Mouse (Mus musculus) bone marrow, adult 2 months (tissue): ENCODE results near the gene Wdtc1.

Experiments used
- CTCF ChIP-seq: fragments of 200-500 bp; IDR thresholded peaks from 2 replicates; pipeline ENCODE4 v1.5.1; 2011; ENCODE audit warnings: low read length, control low read depth; ENCODE audit not compliant: control insufficient read depth, insufficient read depth
- POLR2A ChIP-seq: fragments of 200-500 bp; IDR thresholded peaks from 2 replicates; pipeline ENCODE4 v1.6.1; 2011; ENCODE audit warnings: low read depth, mild to moderate bottlenecking, control low read depth, low read length, borderline replicate concordance; ENCODE audit not compliant: control insufficient read depth

GRCm38 (mm10) chr4:133286476-133287077 lies 66.7 kb downstream of the Wdtc1 start:
- TF ChIP-seq CTCF (no peak), POLR2A (no peak)
